Mouse (Mus musculus): ENCODE measurements around the gene Eml1. TPM values are rescaled to one million over a fixed set of nuclear protein-coding genes. Genes with fewer than 3 reads are reported as not detected.

Eml1 gene
- polyA plus RNA-seq, 1 experiment: not detected

- WGBS: 95% methylated on average over 12 of the region's 12 CpGs
- TF ChIP-seq POLR2A (IDR thresholded peaks at IDR 0.05; ENCODE audit: insufficient read depth, low read depth, low read length): no peak
- TF ChIP-seq CTCF (IDR thresholded peaks at IDR 0.05; ENCODE audit: insufficient read depth, low read depth, low read length): no peak
- Histone ChIP-seq H3K27ac (ENCODE audit: insufficient read depth, low read depth, low read length) (no peak overlapping the region), H3K4me3 (ENCODE audit: insufficient read depth, low read depth, low read length) (no peak overlapping the region), H3K4me1 (ENCODE audit: control insufficient read depth, insufficient read depth, low read length) (no peaks in the 10 kb centered on the region)
These were observed 144.7 kb downstream of the Eml1 start for GRCm38 (mm10) chr12:108515464-108515863.

- H3K27ac ChIP-seq (ENCODE audit: insufficient read depth, low read depth, low read length): no peak overlapping the region
- WGBS: 61% methylated on average over 8 of the region's 8 CpGs
- H3K4me3 ChIP-seq (ENCODE audit: insufficient read depth, low read depth, low read length): no peak overlapping the region
- TF ChIP-seq CTCF (IDR thresholded peaks at IDR 0.05; ENCODE audit: insufficient read depth, low read depth, low read length) (no peak), POLR2A (IDR thresholded peaks at IDR 0.05; ENCODE audit: insufficient read depth, low read depth, low read length) (no peak)
- H3K4me1 ChIP-seq (ENCODE audit: control insufficient read depth, insufficient read depth, low read length): no peaks in the 10 kb centered on the region
These were observed 148.6 kb downstream of the Eml1 start for GRCm38 (mm10) chr12:108519374-108519773.

- H3K4me1 ChIP-seq (ENCODE audit: control insufficient read depth, insufficient read depth, low read length): no peaks in the 10 kb centered on the region
- no peak overlapping the region for H3K4me3 ChIP-seq (ENCODE audit: insufficient read depth, low read depth, low read length)
- no peak overlapping the region for H3K27ac ChIP-seq (ENCODE audit: insufficient read depth, low read depth, low read length)
- 52% methylated on average over 8 of the region's 8 CpGs for WGBS
- TF ChIP-seq POLR2A (IDR thresholded peaks at IDR 0.05; ENCODE audit: insufficient read depth, low read depth, low read length): no peak
- TF ChIP-seq CTCF (IDR thresholded peaks at IDR 0.05; ENCODE audit: insufficient read depth, low read depth, low read length): peak; percentile 17; the same call in 1 of the 2 replicates
These were observed 158.5 kb downstream of the Eml1 start for GRCm38 (mm10) chr12:108529214-108529613.

GRCm38 (mm10) chr12:108534484-108534883, 163.7 kb downstream of the Eml1 start:
- Histone ChIP-seq H3K27ac (ENCODE audit: insufficient read depth, low read depth, low read length) (no peak overlapping the region), H3K4me3 (ENCODE audit: insufficient read depth, low read depth, low read length) (no peak overlapping the region), H3K4me1 (ENCODE audit: control insufficient read depth, insufficient read depth, low read length) (no peaks in the 10 kb centered on the region)
- 93% methylated on average over 11 of the region's 11 CpGs for WGBS
- TF ChIP-seq CTCF (IDR thresholded peaks at IDR 0.05; ENCODE audit: insufficient read depth, low read depth, low read length): no peak

- WGBS: 74% methylated on average over 10 of the region's 10 CpGs
- TF ChIP-seq POLR2A (IDR thresholded peaks at IDR 0.05; ENCODE audit: insufficient read depth, low read depth, low read length) (no peak), CTCF (IDR thresholded peaks at IDR 0.05; ENCODE audit: insufficient read depth, low read depth, low read length) (peak; percentile 67; the same call in 1 of the 2 replicates)
- Histone ChIP-seq H3K4me3 (ENCODE audit: insufficient read depth, low read depth, low read length) (no peak overlapping the region), H3K4me1 (ENCODE audit: control insufficient read depth, insufficient read depth, low read length) (no peaks in the 10 kb centered on the region), H3K27ac (ENCODE audit: insufficient read depth, low read depth, low read length) (no peak overlapping the region)
These were observed 165.7 kb downstream of the Eml1 start for GRCm38 (mm10) chr12:108536461-108536860.

- H3K4me1 ChIP-seq (ENCODE audit: control insufficient read depth, insufficient read depth, low read length): peaks cover 4% of the 10 kb centered on the region
- H3K27ac ChIP-seq (ENCODE audit: insufficient read depth, low read depth, low read length): no peak overlapping the region
- 23% methylated on average over 6 of the region's 6 CpGs for WGBS
- no peak overlapping the region for H3K4me3 ChIP-seq (ENCODE audit: insufficient read depth, low read depth, low read length)
- no peak for TF ChIP-seq POLR2A (IDR thresholded peaks at IDR 0.05; ENCODE audit: insufficient read depth, low read depth, low read length)
- TF ChIP-seq CTCF (IDR thresholded peaks at IDR 0.05; ENCODE audit: insufficient read depth, low read depth, low read length): no peak
These were observed 170.3 kb downstream of the Eml1 start for GRCm38 (mm10) chr12:108541088-108541487.

GRCm38 (mm10) chr12:108546508-108547153, 175.9 kb downstream of the Eml1 start:
- TF ChIP-seq CTCF (IDR thresholded peaks at IDR 0.05; ENCODE audit: insufficient read depth, low read depth, low read length) (no peak), POLR2A (IDR thresholded peaks at IDR 0.05; ENCODE audit: insufficient read depth, low read depth, low read length) (no peak)
- Histone ChIP-seq H3K4me3 (ENCODE audit: insufficient read depth, low read depth, low read length) (no peak overlapping the region), H3K27ac (ENCODE audit: insufficient read depth, low read depth, low read length) (no peak overlapping the region), H3K4me1 (ENCODE audit: control insufficient read depth, insufficient read depth, low read length) (peaks cover 8% of the 10 kb centered on the region)
- 18% methylated on average over 10 of the region's 10 CpGs for WGBS

- Histone ChIP-seq H3K4me1 (ENCODE audit: control insufficient read depth, insufficient read depth, low read length) (peaks cover 8% of the 10 kb centered on the region), H3K27ac (ENCODE audit: insufficient read depth, low read depth, low read length) (no peak overlapping the region), H3K4me3 (ENCODE audit: insufficient read depth, low read depth, low read length) (no peak overlapping the region)
- 83% methylated on average over 15 of the region's 15 CpGs for WGBS
- TF ChIP-seq CTCF (IDR thresholded peaks at IDR 0.05; ENCODE audit: insufficient read depth, low read depth, low read length): no peak
- TF ChIP-seq POLR2A (IDR thresholded peaks at IDR 0.05; ENCODE audit: insufficient read depth, low read depth, low read length): no peak
These were observed 176.6 kb downstream of the Eml1 start for GRCm38 (mm10) chr12:108547251-108547875.

- TF ChIP-seq CTCF (IDR thresholded peaks at IDR 0.05; ENCODE audit: insufficient read depth, low read depth, low read length) (no peak), POLR2A (IDR thresholded peaks at IDR 0.05; ENCODE audit: insufficient read depth, low read depth, low read length) (no peak)
- WGBS: 89% methylated on average over 7 of the region's 7 CpGs
- no peak overlapping the region for H3K27ac ChIP-seq (ENCODE audit: insufficient read depth, low read depth, low read length)
- H3K4me1 ChIP-seq (ENCODE audit: control insufficient read depth, insufficient read depth, low read length): peaks cover 15% of the 10 kb centered on the region; the same call in 1 of the 2 replicates
- no peak overlapping the region for H3K4me3 ChIP-seq (ENCODE audit: insufficient read depth, low read depth, low read length)
These were observed 181.0 kb downstream of the Eml1 start for GRCm38 (mm10) chr12:108551731-108552130.

Measured in olfactory bulb, adult 2 months (tissue).